ENCODE assay signal across 17 mouse cellular contexts in genomic region chr6:128273507-128273906, GRCm38 (mm10). TPM values are rescaled to one million over a fixed set of nuclear protein-coding genes. Genes with fewer than 3 reads are reported as not detected.
"Had no signal": no experiment of that assay in that cellular context is flagged by ENCODE, and none has a peak within 500 bp of the region (broad histone marks: within the 10 kb centered on the region; RNA-seq: fewer than 3 reads in every experiment).

No protein-coding gene starts in this region.

- H3K27ac ChIP-seq: neural tube, embryonic 13.5 days; neural tube, embryonic 15.5 days; stomach, embryonic 15.5 days; stomach, postnatal 0 days had no signal

- H3K4me1 ChIP-seq: neural tube, embryonic 13.5 days; neural tube, embryonic 15.5 days; stomach, embryonic 15.5 days had no signal

- H3K27me3 ChIP-seq: neural tube, embryonic 13.5 days; neural tube, embryonic 15.5 days; stomach, embryonic 15.5 days had no signal

- H3K9me3 ChIP-seq: neural tube, embryonic 13.5 days; neural tube, embryonic 15.5 days; stomach, embryonic 15.5 days had no signal

- H3K9ac ChIP-seq: neural tube, embryonic 13.5 days; neural tube, embryonic 15.5 days; stomach, embryonic 15.5 days had no signal

- H3K4me3 ChIP-seq: neural tube, embryonic 13.5 days; neural tube, embryonic 15.5 days; stomach, embryonic 15.5 days had no signal

- H3K36me3 ChIP-seq: neural tube, embryonic 13.5 days; neural tube, embryonic 15.5 days; stomach, embryonic 15.5 days had no signal

- H3K4me2 ChIP-seq: neural tube, embryonic 13.5 days; neural tube, embryonic 15.5 days; stomach, embryonic 15.5 days had no signal

- DNase-seq: retina, postnatal 1 day; right cerebral cortex, adult 18-20 months; right cerebral cortex, postnatal 14 days; right cerebral cortex, postnatal 25 days; right cerebral cortex, postnatal 4 days; spleen, adult 18-20 months; thymus, adult 18-20 months; thymus, adult 2 months; thymus, postnatal 14 days; thymus, postnatal 25 days; thymus, postnatal 36 days; thymus, postnatal 4 days had no signal

RNA-seq across cellular contexts. Expression of gene Tead4, which starts 27.1 kb away (rescaled TPM):
- total RNA-seq: neutrophil, adult 5-6 weeks had no signal
